Mouse (Mus musculus) CH12.LX (cell line): Measurements from ENCODE around the gene Pttg1ip. TPM values are rescaled to one million over a fixed set of nuclear protein-coding genes. Genes with fewer than 3 reads are reported as not detected.

Source experiments
- DNase-seq: peaks from one replicate; pipeline ENCODE4 v3.0.0-alpha.2; 2013; ENCODE audit errors: extremely low read depth
- H3K27ac ChIP-seq: 2 replicates; pipeline ENCODE4 v1.5.1; 2012; ENCODE audit warnings: low read depth, mild to moderate bottlenecking, control low read depth, moderate library complexity; ENCODE audit not compliant: insufficient read depth
- H3K27me3 ChIP-seq: replicated peaks from 2 replicates; pipeline ENCODE3; 2012; ENCODE audit warnings: inconsistent platforms
- H3K36me3 ChIP-seq, 2 experiments: replicated peaks in 1 of 2; 2 replicates each; pipeline versions ENCODE3 to v1.6.1; 2012; ENCODE audit warnings: inconsistent platforms in 1 of 2, low read length in 1 of 2, mild to moderate bottlenecking in 1 of 2, mixed read lengths in 1 of 2, moderate library complexity in 1 of 2; ENCODE audit not compliant: control insufficient read depth in 1 of 2, insufficient read depth in 1 of 2
- H3K4me1 ChIP-seq, 2 experiments: 2 replicates each; pipeline ENCODE4 v1.6.1; 2012; ENCODE audit warnings: inconsistent platforms in 1 of 2, moderate library complexity in 1 of 2; ENCODE audit not compliant: insufficient read depth in 2 of 2, control insufficient read depth in 1 of 2
- H3K4me2 ChIP-seq: 2 replicates; pipeline ENCODE4 v1.6.1; 2012; ENCODE audit warnings: low read depth, mild to moderate bottlenecking, control low read depth; ENCODE audit not compliant: poor library complexity, insufficient read depth, severe bottlenecking
- H3K4me3 ChIP-seq, 3 experiments: fragments of 150-350 bp in 1 of 3; sonication (generic) in 1 of 3; replicated peaks in 1 of 3; 2 replicates each; pipeline versions ENCODE3 to v1.5.1; 2011 to 2012; ENCODE audit warnings: low read depth in 2 of 3, low read length in 2 of 3, mild to moderate bottlenecking in 2 of 3, moderate library complexity in 2 of 3, control low read depth in 1 of 3, improper control_type of control experiment in 1 of 3, inconsistent platforms in 1 of 3, mixed read lengths in 1 of 3; ENCODE audit not compliant: poor library complexity in 1 of 3
- H3K79me2 ChIP-seq: replicated peaks from 2 replicates; pipeline ENCODE4 v1.6.1; 2012; ENCODE audit warnings: mild to moderate bottlenecking, moderate library complexity; ENCODE audit not compliant: control insufficient read depth, poor library complexity, insufficient read depth, severe bottlenecking; ENCODE audit errors: extremely low read depth
- H3K9ac ChIP-seq: 2 replicates; pipeline ENCODE4 v1.6.1; 2012; ENCODE audit warnings: low read depth, mild to moderate bottlenecking, control low read depth, moderate library complexity; ENCODE audit not compliant: insufficient read depth
- H3K9me3 ChIP-seq: replicated peaks from 2 replicates; pipeline ENCODE3; 2012; ENCODE audit warnings: low read length, inconsistent platforms, mixed read lengths
- BHLHE40 ChIP-seq: IDR thresholded peaks from 2 replicates; pipeline ENCODE4 v1.6.1; 2011; ENCODE audit warnings: mild to moderate bottlenecking, low read depth, low read length, improper control_type of control experiment
- CHD1 ChIP-seq: IDR thresholded peaks from 2 replicates; pipeline ENCODE4 v1.6.1; 2012; ENCODE audit warnings: low read depth, low read length, improper control_type of control experiment, inconsistent platforms
- CHD2 ChIP-seq: IDR thresholded peaks from 2 replicates; pipeline ENCODE4 v1.6.1; 2011; ENCODE audit warnings: low read length, improper control_type of control experiment
- CTCF ChIP-seq, 2 experiments: IDR thresholded peaks in 1 of 2; conservative IDR thresholded peaks in 1 of 2; 2 replicates each; pipeline ENCODE4 v1.5.1; 2011 to 2012; ENCODE audit warnings: low read depth in 2 of 2, low read length in 2 of 2, improper control_type of control experiment in 1 of 2, inconsistent platforms in 1 of 2, mild to moderate bottlenecking in 1 of 2, moderate library complexity in 1 of 2
- EP300 ChIP-seq: IDR thresholded peaks from 2 replicates; pipeline ENCODE4 v1.6.1; 2011; ENCODE audit warnings: low read length, improper control_type of control experiment
- GABPA ChIP-seq: IDR thresholded peaks from 2 replicates; pipeline ENCODE4 v1.6.1; 2012; ENCODE audit warnings: low read depth, low read length, improper control_type of control experiment, inconsistent platforms; ENCODE audit not compliant: insufficient replicate concordance
- JUN ChIP-seq: IDR thresholded peaks from 2 replicates; pipeline ENCODE4 v1.6.1; 2011; ENCODE audit warnings: low read depth, mild to moderate bottlenecking, low read length, improper control_type of control experiment, moderate library complexity; ENCODE audit not compliant: insufficient read depth
- KAT2A ChIP-seq: IDR thresholded peaks from 2 replicates; pipeline ENCODE4 v1.6.1; 2012; ENCODE audit warnings: low read length, improper control_type of control experiment, inconsistent platforms; ENCODE audit not compliant: insufficient replicate concordance
- MAFK ChIP-seq: IDR thresholded peaks from 2 replicates; pipeline ENCODE4 v1.6.1; 2011; ENCODE audit warnings: low read length, improper control_type of control experiment; ENCODE audit not compliant: insufficient replicate concordance
- MAX ChIP-seq: IDR thresholded peaks from 2 replicates; pipeline ENCODE4 v1.6.1; 2011; ENCODE audit warnings: low read length, improper control_type of control experiment
- NELFE ChIP-seq: IDR thresholded peaks from 2 replicates; pipeline ENCODE4 v1.6.1; 2011; ENCODE audit warnings: low read depth, low read length, improper control_type of control experiment
- NRF1 ChIP-seq: IDR thresholded peaks from 2 replicates; pipeline ENCODE4 v1.6.1; 2014; ENCODE audit warnings: low read depth, mild to moderate bottlenecking, inconsistent platforms, low read length, improper control_type of control experiment, moderate library complexity
- RAD21 ChIP-seq: IDR thresholded peaks from 2 replicates; pipeline ENCODE4 v1.6.1; 2011; ENCODE audit warnings: low read depth, mild to moderate bottlenecking, low read length, improper control_type of control experiment, moderate library complexity
- SMC3 ChIP-seq: IDR thresholded peaks from 2 replicates; pipeline ENCODE4 v1.6.1; 2011; ENCODE audit warnings: low read depth, low read length, improper control_type of control experiment
- TBP ChIP-seq: conservative IDR thresholded peaks from 2 replicates; pipeline ENCODE4 v1.6.1; 2011; ENCODE audit warnings: low read depth, low read length, improper control_type of control experiment
- USF1 ChIP-seq: IDR thresholded peaks from 2 replicates; pipeline ENCODE4 v1.6.1; 2014; ENCODE audit warnings: low read depth, mild to moderate bottlenecking, inconsistent platforms, low read length, improper control_type of control experiment
- USF2 ChIP-seq: conservative IDR thresholded peaks from 2 replicates; pipeline ENCODE4 v1.6.1; 2011; ENCODE audit warnings: low read depth, low read length, improper control_type of control experiment
- ZNF384 ChIP-seq: IDR thresholded peaks from 2 replicates; pipeline ENCODE4 v1.6.1; 2012; ENCODE audit warnings: low read depth, low read length, improper control_type of control experiment, inconsistent platforms
- dilution Hi-C: fragments of 300-500 bp; cut with MboI; formaldehyde crosslinking; loops from 2 replicates; pipeline ENCODE4 v1.14.3; 2020; ENCODE audit warnings: low sequenced_read_pairs; ENCODE audit not compliant: extremely low pct_unique_long_range_greater_than_20kb, extremely low pct_ligation_motif_present
- in situ Hi-C: fragments of 300-500 bp; cut with MboI; formaldehyde crosslinking; loops from 3 replicates; pipeline ENCODE4 v1.14.3; 2019; ENCODE audit warnings: low sequenced_read_pairs, low pct_ligation_motif_present, low pct_unique_long_range_greater_than_20kb, mixed read lengths
- polyA plus RNA-seq: library from polyadenylated mRNA; unstranded; fragments of >175 nt; gene quantifications from 2 replicates; pipeline ENCODE4 v1.2.1, GENCODE M21; 2012; ENCODE audit warnings: low read depth; ENCODE audit not compliant: insufficient read length
- total RNA-seq, 2 experiments: library from RNA; depleted of rRNA; stranded (reverse); fragments of 300-350 nt in 1 of 2; fragments of >200 nt in 1 of 2; gene quantifications; 2 replicates each; pipeline ENCODE4 v1.2.3; 2012 to 2014

Pttg1ip gene
- total and polyA plus RNA-seq, 3 experiments, result 18.9 to 25.3 (median 20.7) TPM

- Histone ChIP-seq H3K4me1 (peaks cover 0 to 10% of the 10 kb centered on the region in 2 experiments; a peak in 2 of 4 replicates), H3K9me3 (no peaks in the 10 kb centered on the region), H3K4me2 (no peak overlapping the region), H3K27ac (no peak overlapping the region), H3K27me3 (no peaks in the 10 kb centered on the region), H3K79me2 (no peaks in the 10 kb centered on the region), H3K4me3 (no peak overlapping the region), H3K9ac (no peak overlapping the region), H3K36me3 (peaks cover 50 to 70% of the 10 kb centered on the region in 2 experiments)
- TF ChIP-seq MAFK (no peak), NELFE (no peak), TBP (no peak), MAX (no peak), RAD21 (no peak), KAT2A (no peak), JUN (no peak)
- dilution Hi-C loops, result no loop called here
- no peak for DNase-seq
- in situ Hi-C loops, result no loop called here
Observed at GRCm38 (mm10) chr10:77565005-77565404, 16.5 kb upstream of the Pttg1ip start.

- H3K4me2 ChIP-seq, result no peak overlapping the region
- TF ChIP-seq CHD1 (no peak), RAD21 (peak; percentile 53), NRF1 (no peak), KAT2A (no peak), ZNF384 (no peak), CTCF (conservative IDR thresholded peaks at IDR 0.05 in 1 of 2, IDR thresholded peaks at IDR 0.05 in 1 of 2; ENCODE audit: low read depth in 2 of 2, low read length in 2 of 2) (peak; percentile 89 to 91), SMC3 (peak; percentile 88), CHD2 (no peak), TBP (no peak), GABPA (no peak)
- no peaks in the 10 kb centered on the region for H3K27me3 ChIP-seq
- peaks cover 0 to 10% of the 10 kb centered on the region in 2 experiments; a peak in 2 of 4 replicates for H3K4me1 ChIP-seq
- DNase-seq, result peak; percentile 81
- H3K4me3 ChIP-seq, result no peak overlapping the region
- H3K27ac ChIP-seq, result no peak overlapping the region
- dilution Hi-C loops (no loop called here), in situ Hi-C loops (no loop called here)
- peaks cover 34 to 57% of the 10 kb centered on the region in 2 experiments for H3K36me3 ChIP-seq
- no peak overlapping the region for H3K9ac ChIP-seq
- H3K79me2 ChIP-seq, result no peaks in the 10 kb centered on the region
- H3K9me3 ChIP-seq, result no peaks in the 10 kb centered on the region
Observed at GRCm38 (mm10) chr10:77566651-77567050, 14.9 kb upstream of the Pttg1ip start.

- peaks cover 12 to 31% of the 10 kb centered on the region in 2 experiments for H3K36me3 ChIP-seq
- H3K4me2 ChIP-seq, result no peak overlapping the region
- no peaks in the 10 kb centered on the region for H3K27me3 ChIP-seq
- peaks cover 2 to 10% of the 10 kb centered on the region in 2 experiments; a peak in 2 of 4 replicates for H3K4me1 ChIP-seq
- no peak for TF ChIP-seq USF2
- TF ChIP-seq JUN, result no peak
- TF ChIP-seq BHLHE40, result no peak
- no peak for TF ChIP-seq EP300
- TF ChIP-seq USF1, result no peak
- TF ChIP-seq RAD21, result no peak
- H3K4me3 ChIP-seq, result no peak overlapping the region
- H3K9ac ChIP-seq, result no peak overlapping the region
- in situ Hi-C loops (no loop called here), dilution Hi-C loops (no loop called here)
- no peaks in the 10 kb centered on the region for H3K79me2 ChIP-seq
- no peaks in the 10 kb centered on the region for H3K9me3 ChIP-seq
- no peak overlapping the region for H3K27ac ChIP-seq
- DNase-seq, result no peak
Observed at GRCm38 (mm10) chr10:77569481-77569880, 12.0 kb upstream of the Pttg1ip start.
